Mouse (Mus musculus) liver, adult 2 months (tissue): ENCODE measurements around the gene Cks1b.

Experiments used
- CTCF ChIP-seq: fragments of 200-500 bp; IDR thresholded peaks from 2 replicates; pipeline ENCODE4 v1.5.1; 2011; ENCODE audit warnings: low read depth, low read length, control low read depth
- POLR2A ChIP-seq: fragments of 200-500 bp; IDR thresholded peaks from 2 replicates; pipeline ENCODE4 v1.6.1; 2011; ENCODE audit warnings: low read length, control low read depth; ENCODE audit not compliant: insufficient read depth; ENCODE audit errors: extremely low read depth

DNA sequence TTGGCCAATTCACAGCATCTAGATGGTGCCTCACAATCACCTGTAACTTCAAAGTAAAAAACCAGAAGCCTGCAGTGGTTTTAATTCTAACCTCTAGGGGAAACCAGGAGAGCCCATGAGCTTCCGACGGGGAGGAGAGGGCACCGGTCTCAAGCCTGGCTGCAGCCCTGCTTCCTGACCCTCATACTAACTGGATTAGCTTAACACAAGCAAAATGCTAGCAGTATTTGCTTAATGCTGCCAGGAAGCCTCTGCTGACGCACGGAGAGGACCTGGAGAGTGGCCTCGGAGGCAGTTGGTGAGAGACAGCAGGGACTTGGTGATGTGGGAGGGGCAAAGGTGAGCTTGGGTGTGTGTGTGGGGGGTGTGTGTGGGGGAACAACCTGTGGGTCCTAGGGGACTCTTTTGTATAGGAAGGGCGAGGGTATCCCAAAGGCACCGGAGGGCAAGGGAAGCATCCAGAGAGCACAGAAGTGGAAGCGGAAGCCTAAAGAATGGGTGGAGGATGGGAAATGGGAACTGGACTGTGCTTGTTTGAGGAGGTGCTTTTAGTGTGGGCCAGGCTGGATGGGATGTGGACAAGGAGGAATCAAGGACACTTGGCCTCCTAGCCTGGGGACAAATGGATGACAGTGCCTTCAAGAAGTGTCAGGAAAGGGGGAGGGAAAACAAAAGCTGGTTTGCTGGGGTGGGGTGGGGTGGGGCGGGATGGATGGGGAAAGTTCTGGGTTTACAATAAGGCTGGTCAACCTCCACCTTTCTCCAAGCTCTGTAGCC, 36.4 kb upstream of the Cks1b start, which contains the start of gene Pmvk:
- TF ChIP-seq CTCF, result no peak
- no peak for TF ChIP-seq POLR2A
